Mouse (Mus musculus) liver, embryonic 14.5 days (tissue): ENCODE results near the gene Synj1. TPM values are rescaled to one million over a fixed set of nuclear protein-coding genes. Genes with fewer than 3 reads are reported as not detected.

Experiments
- ATAC-seq: fragments of 200-750 bp; cut with Nextera tagmentation; 2 replicates; pipeline ENCODE4 v1.8.0; 2017; ENCODE audit warnings: moderate number of reproducible peaks, mild to moderate bottlenecking, moderate library complexity; ENCODE audit not compliant: insufficient read depth
- DNase-seq, 3 experiments: peaks; one replicate each; pipeline ENCODE4 v3.0.0-alpha.2; 2012 to 2013; ENCODE audit warnings: low read depth in 3 of 3, low spot score in 3 of 3
- H3K27ac ChIP-seq: fragments of 300-500 bp; sonication (generic); 2 replicates; pipeline ENCODE4 v1.5.1; 2014; ENCODE audit warnings: moderate library complexity, mild to moderate bottlenecking, control low read depth, inconsistent platforms
- H3K27me3 ChIP-seq: fragments of 300-500 bp; sonication (generic); 2 replicates; pipeline ENCODE4 v1.6.1; 2014; ENCODE audit warnings: mild to moderate bottlenecking, low read length, moderate library complexity; ENCODE audit not compliant: control insufficient read depth, insufficient read depth
- H3K36me3 ChIP-seq: fragments of 300-500 bp; sonication (generic); replicated peaks from 2 replicates; pipeline ENCODE4 v1.6.1; 2014; ENCODE audit warnings: low read depth; ENCODE audit not compliant: control insufficient read depth, insufficient read depth
- H3K4me1 ChIP-seq, 2 experiments: fragments of 200-500 bp in 1 of 2; fragments of 300-500 bp in 1 of 2; sonication (generic) in 1 of 2; replicated peaks; 2 replicates each; pipeline ENCODE4 v1.6.1; 2012 to 2014; ENCODE audit warnings: antibody characterized with exemption in 1 of 2, inconsistent platforms in 1 of 2, low read length in 1 of 2; ENCODE audit not compliant: control insufficient read depth in 2 of 2, insufficient read depth in 2 of 2
- H3K4me2 ChIP-seq: fragments of 300-500 bp; sonication (generic); 2 replicates; pipeline ENCODE4 v1.6.1; 2014; ENCODE audit warnings: low read depth, mild to moderate bottlenecking, control low read depth, moderate library complexity
- H3K4me3 ChIP-seq, 2 experiments: fragments of 200-500 bp in 1 of 2; fragments of 300-500 bp in 1 of 2; sonication (generic) in 1 of 2; 2 replicates each; pipeline ENCODE4 v1.5.1; 2012 to 2014; ENCODE audit warnings: low read depth in 2 of 2, low read length in 2 of 2, mild to moderate bottlenecking in 2 of 2, control low read depth in 1 of 2, inconsistent platforms in 1 of 2, moderate library complexity in 1 of 2; ENCODE audit not compliant: insufficient read depth in 1 of 2
- H3K9ac ChIP-seq: fragments of 300-500 bp; sonication (generic); replicated peaks from 2 replicates; pipeline ENCODE4 v1.6.1; 2014; ENCODE audit warnings: mild to moderate bottlenecking, control low read depth, moderate library complexity
- H3K9me3 ChIP-seq: fragments of 300-500 bp; sonication (generic); 2 replicates; pipeline ENCODE4 v1.6.1; 2016; ENCODE audit warnings: low read length, mixed read lengths; ENCODE audit not compliant: control insufficient read depth
- CTCF ChIP-seq: IDR thresholded peaks from 2 replicates; pipeline ENCODE4 v1.5.1; 2016; ENCODE audit warnings: antibody characterized with exemption, low read depth, control low read depth
- EP300 ChIP-seq: IDR thresholded peaks from 2 replicates; pipeline ENCODE4 v1.6.1; 2016; ENCODE audit warnings: antibody characterized with exemption, low read depth
- WGBS: fragments of 180-500 bp; shearing (Covaris S2); extraction: QIAGEN DNeasy Blood & Tissue Kit; methylation state at CpG from one replicate; pipeline ENCODE4 v1.1.7; 2014; ENCODE audit not compliant: insufficient replicate concordance; 5-methylcytosine and 5-hydroxymethylcytosine counted together
- polyA plus RNA-seq, 2 experiments: library from polyadenylated mRNA; depleted of rRNA in 1 of 2; stranded (reverse) in 1 of 2; unstranded in 1 of 2; fragments of >200 nt; fragmentation: Nextera tagmentation in 1 of 2; extraction: Ambion mirVana in 1 of 2; gene quantifications; 2 replicates each; pipeline versions ENCODE4 v1.2.1 to v1.2.3; 2012 to 2014

Synj1 gene
- polyA plus RNA-seq, 2 experiments = 14.6 to 21.4 TPM

GRCm38 (mm10) chr16:90907250-90907649 lies 103.9 kb downstream of the Synj1 start:
- H3K9me3 ChIP-seq = no peaks in the 10 kb centered on the region
- DNase-seq (no peak), ATAC-seq (no peak)
- TF ChIP-seq EP300 = no peak
- TF ChIP-seq CTCF = no peak
- no peak overlapping the region for H3K27ac ChIP-seq
- WGBS = 37% methylated on average over 7 of the region's 7 CpGs
- no peaks in the 10 kb centered on the region for H3K4me1 ChIP-seq
- H3K27me3 ChIP-seq = no peaks in the 10 kb centered on the region
- H3K4me2 ChIP-seq = no peak overlapping the region
- no peak overlapping the region for H3K4me3 ChIP-seq
- no peaks in the 10 kb centered on the region for H3K36me3 ChIP-seq
- no peak overlapping the region for H3K9ac ChIP-seq

GRCm38 (mm10) chr16:90903300-90903699 lies 107.8 kb downstream of the Synj1 start:
- WGBS = 35% methylated on average over 5 of the region's 5 CpGs
- H3K9me3 ChIP-seq = no peaks in the 10 kb centered on the region
- no peak overlapping the region for H3K9ac ChIP-seq
- H3K4me1 ChIP-seq = no peaks in the 10 kb centered on the region
- H3K27me3 ChIP-seq = no peaks in the 10 kb centered on the region
- TF ChIP-seq CTCF (no peak), EP300 (no peak)
- H3K4me2 ChIP-seq = no peak overlapping the region
- ATAC-seq = no peak
- H3K27ac ChIP-seq = no peak overlapping the region
- no peaks in the 10 kb centered on the region for H3K36me3 ChIP-seq
- no peak for DNase-seq
- H3K4me3 ChIP-seq = no peak overlapping the region

- Histone ChIP-seq H3K4me1 (no peaks in the 10 kb centered on the region), H3K36me3 (no peaks in the 10 kb centered on the region), H3K27ac (no peak overlapping the region), H3K4me3 (no peak overlapping the region), H3K9ac (no peak overlapping the region), H3K27me3 (no peaks in the 10 kb centered on the region), H3K4me2 (no peak overlapping the region), H3K9me3 (no peaks in the 10 kb centered on the region)
- no peak for ATAC-seq
- 28% methylated on average over 4 of the region's 4 CpGs for WGBS
- DNase-seq = no peak
- no peak for TF ChIP-seq EP300
- no peak for TF ChIP-seq CTCF
Observed at GRCm38 (mm10) chr16:90901364-90901763, 109.7 kb downstream of the Synj1 start.

GRCm38 (mm10) chr16:90899498-90899897 lies 111.6 kb downstream of the Synj1 start:
- ATAC-seq = no peak
- DNase-seq = no peak
- H3K9me3 ChIP-seq = no peaks in the 10 kb centered on the region
- H3K4me3 ChIP-seq = no peak overlapping the region
- H3K36me3 ChIP-seq = no peaks in the 10 kb centered on the region
- no peaks in the 10 kb centered on the region for H3K27me3 ChIP-seq
- H3K27ac ChIP-seq = no peak overlapping the region
- TF ChIP-seq CTCF = no peak
- no peak for TF ChIP-seq EP300
- H3K4me2 ChIP-seq = no peak overlapping the region
- H3K9ac ChIP-seq = no peak overlapping the region
- no peaks in the 10 kb centered on the region for H3K4me1 ChIP-seq
- 59% methylated on average over 12 of the region's 12 CpGs for WGBS

GRCm38 (mm10) chr16:90897651-90898050 lies 113.5 kb downstream of the Synj1 start:
- Histone ChIP-seq H3K27me3 (no peaks in the 10 kb centered on the region), H3K9ac (no peak overlapping the region), H3K4me3 (no peak overlapping the region), H3K9me3 (no peaks in the 10 kb centered on the region), H3K4me2 (no peak overlapping the region), H3K27ac (no peak overlapping the region), H3K4me1 (no peaks in the 10 kb centered on the region), H3K36me3 (no peaks in the 10 kb centered on the region)
- ATAC-seq = no peak
- no peak for DNase-seq
- no peak for TF ChIP-seq CTCF
- TF ChIP-seq EP300 = no peak
- WGBS = 56% methylated on average over 3 of the region's 3 CpGs
